Mouse (Mus musculus): ENCODE results near the gene Ghrh.

Gene Ghrh

GRCm38 (mm10) chr2:157349121-157349778, 1.9 kb upstream of the Ghrh start:
- in situ Hi-C loops (cut with MboI) = loop anchor here (10.0 kb wide), 1 partner anchor 116 kb away; no protein-coding TSS in a partner anchor

DNA sequence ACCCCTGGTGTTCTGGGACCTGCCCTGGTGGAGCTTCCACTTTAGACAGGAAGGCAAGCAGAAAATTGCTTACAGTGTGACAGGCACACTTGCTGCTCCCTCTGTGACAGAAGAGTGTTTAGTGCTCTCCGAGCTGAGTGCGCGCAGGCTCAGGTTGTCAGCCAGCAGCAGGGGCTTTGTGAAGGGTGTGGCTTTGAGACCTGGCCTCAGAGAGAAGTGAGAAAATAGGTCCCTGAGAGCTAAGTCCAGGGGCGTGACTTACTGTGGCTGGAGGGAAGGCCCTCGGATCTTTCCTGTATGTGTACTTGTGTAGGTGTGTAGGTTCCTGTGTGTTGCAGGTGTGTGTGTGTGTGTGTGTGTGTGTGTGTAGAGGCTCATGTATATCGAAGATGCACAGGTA, 4.0 kb downstream of the Ghrh start:
- in situ Hi-C loops (cut with MboI) = loop anchor here (10.0 kb wide), 1 partner anchor 121 kb away; no protein-coding TSS in a partner anchor

DNA sequence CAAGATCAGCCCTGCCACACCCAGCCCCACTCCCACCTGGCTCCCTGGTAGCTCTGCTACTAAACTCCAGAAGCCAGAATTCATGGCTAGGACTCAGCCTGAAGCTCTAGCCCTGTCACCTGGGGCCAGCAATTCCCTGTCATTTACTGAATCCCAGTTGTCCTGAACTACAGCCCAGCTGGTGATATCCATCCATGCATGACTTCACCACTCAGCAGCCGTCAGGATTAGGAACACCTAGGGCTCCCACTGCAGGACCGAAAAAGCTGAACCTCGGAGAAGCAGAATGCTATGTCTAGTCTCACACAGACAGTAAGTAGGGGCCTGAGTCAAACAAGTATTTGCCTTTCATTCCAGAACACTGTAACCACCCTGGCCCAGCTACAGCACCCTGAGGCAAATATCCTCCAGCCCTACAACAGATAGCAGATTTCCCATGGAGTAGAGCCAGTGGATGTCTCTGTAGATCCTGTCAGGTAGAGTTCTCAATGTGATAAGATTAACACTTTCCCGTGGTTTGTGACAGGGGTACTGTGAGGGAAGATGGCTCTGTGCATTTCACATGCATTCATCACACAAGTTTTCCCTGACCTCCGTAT, 4.9 kb downstream of the Ghrh start:
- in situ Hi-C loops (cut with MboI) = loop anchor here (10.0 kb wide), 1 partner anchor 122 kb away; no protein-coding TSS in a partner anchor

DNA sequence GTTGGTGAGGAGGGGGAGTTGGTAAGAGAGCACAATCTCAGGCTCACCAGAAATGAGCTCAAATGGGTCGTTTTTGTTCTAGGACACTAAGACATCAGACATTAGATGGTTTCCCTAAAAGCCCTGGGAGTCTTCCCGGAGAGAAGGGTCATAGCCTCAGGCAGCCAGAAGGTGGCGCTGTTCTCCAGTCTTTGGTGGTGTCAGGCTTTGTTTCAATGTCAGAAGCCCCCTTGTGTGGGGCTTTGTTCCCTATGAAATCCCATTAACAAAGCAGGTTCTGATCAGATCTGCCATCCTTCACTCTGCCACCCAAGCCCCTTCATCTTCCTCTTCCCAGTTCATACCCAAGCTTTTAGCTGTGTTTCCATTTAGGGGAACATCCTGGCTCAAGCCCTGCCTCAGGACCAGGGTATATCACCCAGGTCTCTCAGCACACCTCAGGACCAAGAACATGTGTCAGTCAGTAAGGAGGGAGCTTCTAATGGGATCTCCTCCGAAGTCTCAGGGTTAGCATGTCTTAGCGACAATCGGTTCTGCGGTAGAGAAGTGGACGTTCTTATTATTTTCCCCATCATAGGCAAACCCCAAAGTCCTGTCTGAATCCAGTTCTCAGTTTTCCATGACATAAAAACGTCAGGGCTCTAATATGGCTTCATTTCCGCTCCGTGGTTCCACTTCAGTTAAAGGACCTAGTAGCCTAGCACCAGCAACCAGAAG, 5.6 kb downstream of the Ghrh start:
- in situ Hi-C loops (cut with MboI) = loop anchor here (10.0 kb wide), 1 partner anchor 123 kb away; no protein-coding TSS in a partner anchor

GRCm38 (mm10) chr2:157340221-157340741, 7.0 kb downstream of the Ghrh start:
- in situ Hi-C loops (cut with MboI) = loop anchor here (10.0 kb wide), 1 partner anchor 125 kb away; no protein-coding TSS in a partner anchor

- in situ Hi-C loops (cut with MboI) = loop anchor here (5.0 kb wide), 1 partner anchor 233 kb away; the partner anchor contains the start of gene Blcap
Observed at GRCm38 (mm10) chr2:157339532-157339931, 7.8 kb downstream of the Ghrh start.

DNA sequence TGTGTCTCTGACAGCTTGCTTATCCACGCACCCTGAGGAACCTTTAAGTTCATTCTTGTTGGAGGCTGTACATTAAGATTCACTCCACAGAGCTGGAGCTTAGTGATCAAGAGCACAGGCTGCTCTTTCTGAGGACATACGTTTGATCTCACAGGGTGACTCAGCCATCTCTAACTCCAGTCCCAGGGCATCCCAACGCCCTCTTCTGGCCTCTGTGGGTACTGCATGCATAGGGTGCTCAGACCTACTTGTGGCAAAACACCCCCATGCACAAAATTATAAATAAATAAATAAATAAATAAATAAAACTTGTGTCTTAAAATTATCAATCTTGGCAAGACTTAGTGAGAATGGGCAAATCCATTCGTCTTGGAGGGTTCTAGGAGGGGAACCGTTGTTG, 8.6 kb downstream of the Ghrh start:
- in situ Hi-C loops (cut with MboI) = loop anchor here (5.0 kb wide), 1 partner anchor 234 kb away; the partner anchor contains the start of gene Blcap

DNA sequence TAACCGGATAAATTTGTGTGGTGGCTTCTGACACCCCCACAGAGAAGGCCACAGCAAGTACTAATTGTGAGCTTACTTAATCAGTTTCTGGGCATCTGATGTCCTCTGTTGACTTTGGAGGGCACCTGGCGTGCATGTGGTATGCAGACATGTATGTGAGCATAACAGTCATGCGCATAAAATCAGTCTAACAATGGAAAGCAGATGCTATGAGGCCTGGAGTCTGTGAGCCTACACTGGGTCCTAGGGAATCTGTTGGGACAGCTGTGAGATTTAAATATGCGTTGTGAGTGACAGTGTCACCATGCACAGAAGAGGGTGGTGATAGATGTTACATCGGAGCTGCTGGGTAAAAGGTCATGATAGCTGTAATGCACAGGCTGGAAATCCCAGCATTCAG, 15.2 kb downstream of the Ghrh start:
- in situ Hi-C loops (cut with MboI) = no loop called here

GRCm38 (mm10) chr2:157328570-157328969, 18.7 kb downstream of the Ghrh start:
- in situ Hi-C loops (cut with MboI) = no loop called here

DNA sequence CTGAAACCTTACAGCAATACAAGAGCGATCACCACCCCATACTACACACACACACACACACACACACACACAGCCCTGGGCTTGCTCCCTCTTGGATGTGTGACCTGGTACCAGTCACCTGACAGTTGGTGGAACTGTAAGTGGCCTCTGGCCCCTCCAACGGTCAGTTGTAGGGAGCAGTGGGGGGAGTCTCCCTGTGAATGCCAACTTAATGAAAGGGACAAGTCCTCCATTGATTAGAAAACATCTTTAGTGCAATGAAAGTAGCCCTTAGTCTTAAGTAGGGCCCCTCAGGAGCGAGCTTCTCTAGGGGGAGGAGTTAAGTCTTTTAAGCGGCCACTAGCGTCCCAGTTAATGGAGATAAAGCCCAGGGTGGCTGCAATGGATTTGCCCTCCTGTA, 19.2 kb downstream of the Ghrh start:
- in situ Hi-C loops (cut with MboI) = no loop called here

DNA sequence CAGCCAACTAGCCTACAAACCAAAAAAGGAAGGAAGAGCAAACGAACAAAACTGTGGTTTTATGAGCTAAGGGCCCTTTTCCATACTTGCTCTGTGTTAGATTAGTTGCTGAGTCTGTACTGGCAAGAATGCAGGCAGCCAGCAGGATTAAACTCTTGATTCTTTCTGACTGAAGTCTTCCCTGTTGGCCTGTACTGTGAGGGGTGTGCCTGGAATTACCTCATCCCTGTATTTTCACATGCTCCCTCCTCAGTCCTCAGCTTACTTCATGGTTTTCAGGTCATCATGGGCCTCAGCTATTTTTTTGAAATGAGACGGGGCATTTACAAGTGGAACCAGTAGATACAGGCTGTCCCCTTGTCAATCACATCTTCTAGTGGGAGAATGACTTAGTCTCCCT, 22.1 kb downstream of the Ghrh start:
- in situ Hi-C loops (cut with MboI) = no loop called here

DNA sequence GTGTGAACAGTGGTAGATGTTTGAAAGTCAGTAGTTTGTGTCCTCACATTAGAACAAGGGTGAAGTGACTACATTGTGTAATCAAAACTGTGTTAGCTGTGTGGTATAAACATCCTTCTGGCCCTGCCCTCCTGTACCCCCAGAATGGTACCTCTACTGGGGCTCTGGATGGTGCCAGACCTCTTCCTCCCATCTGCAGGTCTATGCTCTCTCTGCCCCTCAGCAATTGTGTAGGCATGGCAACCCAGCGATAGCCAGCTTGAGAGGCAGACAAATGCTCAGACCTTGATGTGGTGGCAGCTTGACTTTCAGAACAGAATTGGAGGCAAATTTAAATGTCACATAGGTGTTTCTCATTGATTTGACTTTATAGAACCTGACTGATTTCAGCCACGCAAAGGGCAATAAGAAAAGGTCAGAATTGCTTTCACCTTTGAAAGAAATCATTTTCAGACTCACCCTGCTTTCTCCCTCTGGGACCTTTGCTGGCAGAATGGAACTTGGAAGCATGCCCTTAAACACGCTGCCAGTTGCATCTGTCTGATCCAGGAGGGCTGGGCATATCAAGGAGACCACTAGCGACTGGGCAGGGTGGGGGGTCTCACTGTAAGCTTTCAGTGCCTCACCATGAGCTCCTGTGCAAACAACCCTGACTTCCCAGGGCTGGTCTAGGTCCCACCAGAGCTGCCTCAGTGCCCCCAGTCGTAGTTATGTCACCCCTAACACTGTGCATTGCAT, 25.1 kb downstream of the Ghrh start:
- in situ Hi-C loops (cut with MboI) = no loop called here

DNA sequence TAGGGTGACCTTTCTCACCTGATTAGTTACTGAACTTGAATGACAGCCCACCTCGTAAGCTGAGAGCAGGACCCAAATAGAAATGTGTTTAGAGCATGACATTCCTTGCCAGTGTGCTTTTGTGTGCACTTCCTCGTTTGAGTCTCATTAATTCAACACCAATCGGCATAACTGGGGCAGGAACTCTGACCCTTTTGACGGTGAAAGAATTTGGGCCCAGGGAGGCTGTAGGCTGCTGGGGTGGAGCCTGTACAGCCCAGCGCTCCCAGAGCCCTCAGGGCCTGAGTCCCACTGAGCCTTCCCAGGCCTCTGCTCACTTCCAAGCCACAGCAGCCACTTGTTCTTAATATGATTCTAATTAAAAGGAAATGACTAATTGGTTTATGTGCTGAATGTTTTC, 26.4 kb downstream of the Ghrh start:
- in situ Hi-C loops (cut with MboI) = no loop called here

DNA sequence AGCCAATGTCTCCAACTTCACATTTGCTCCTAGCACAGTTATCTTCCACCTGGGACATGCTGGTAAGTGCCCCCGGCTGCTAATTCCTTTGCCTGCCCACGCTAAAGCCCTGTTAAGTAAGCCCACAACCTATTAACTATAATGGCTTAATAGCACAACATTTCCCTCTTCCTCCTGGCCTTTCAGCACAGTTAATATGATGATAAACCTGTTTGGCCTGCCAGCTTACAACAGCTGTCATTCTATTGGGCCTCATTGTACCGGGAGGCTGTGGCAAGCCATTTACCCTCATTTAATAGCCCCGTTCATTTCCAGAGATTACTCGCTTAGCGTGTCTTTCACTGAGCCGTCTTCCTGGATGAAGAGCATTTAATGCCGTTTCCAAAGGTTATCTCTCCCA, 27.2 kb downstream of the Ghrh start:
- in situ Hi-C loops (cut with MboI) = no loop called here

DNA sequence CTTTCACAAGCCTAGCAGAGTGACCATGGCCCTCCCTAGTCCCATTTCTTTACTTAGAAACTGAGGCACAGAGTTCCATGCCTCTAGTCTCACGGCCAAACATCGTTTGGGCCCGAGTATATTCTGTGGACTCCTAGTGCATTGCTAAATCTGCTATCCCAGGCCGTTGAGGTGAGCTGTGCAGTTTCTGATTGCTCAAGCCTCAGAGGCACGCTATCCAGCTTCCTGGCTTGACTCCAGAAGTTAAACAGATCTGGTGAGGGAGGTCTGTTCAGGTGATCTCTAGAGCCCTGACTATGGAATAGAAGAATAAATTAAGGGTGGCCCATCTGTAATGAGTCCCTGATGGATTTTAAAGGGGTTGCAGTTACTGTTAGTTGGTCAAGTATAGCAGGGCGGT, 30.1 kb downstream of the Ghrh start:
- in situ Hi-C loops (cut with MboI) = no loop called here

DNA sequence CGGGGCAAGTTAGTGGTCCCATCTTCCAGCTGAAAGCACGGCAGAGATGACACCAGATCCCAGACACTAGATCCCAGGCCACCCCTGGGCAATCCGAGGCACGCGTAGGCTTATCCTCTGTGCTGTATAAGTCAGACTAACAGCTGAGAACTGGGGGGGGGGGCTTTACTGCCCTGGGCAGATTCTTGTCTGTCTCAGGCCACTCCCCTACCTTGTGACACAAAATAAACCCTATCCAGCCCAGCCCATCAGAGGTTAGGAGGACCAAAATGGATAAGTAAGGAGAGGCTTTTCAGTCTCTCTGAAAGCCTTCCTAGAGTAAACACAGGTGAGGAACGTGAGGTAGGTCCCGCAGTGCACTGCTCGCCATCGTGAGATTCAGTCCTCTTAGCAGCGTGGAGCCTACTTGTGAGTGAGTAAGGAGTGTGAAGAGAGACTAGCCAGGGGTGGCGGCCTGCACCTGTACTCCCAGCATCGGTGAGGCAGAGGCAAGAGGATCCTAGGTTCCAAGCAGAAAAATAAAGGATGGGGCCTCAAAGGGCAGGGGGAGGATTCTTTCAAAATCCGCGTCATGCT, 30.9 kb downstream of the Ghrh start:
- in situ Hi-C loops (cut with MboI) = no loop called here

- in situ Hi-C loops (cut with MboI) = no loop called here
Observed at GRCm38 (mm10) chr2:157315486-157315885, 31.8 kb downstream of the Ghrh start.

DNA sequence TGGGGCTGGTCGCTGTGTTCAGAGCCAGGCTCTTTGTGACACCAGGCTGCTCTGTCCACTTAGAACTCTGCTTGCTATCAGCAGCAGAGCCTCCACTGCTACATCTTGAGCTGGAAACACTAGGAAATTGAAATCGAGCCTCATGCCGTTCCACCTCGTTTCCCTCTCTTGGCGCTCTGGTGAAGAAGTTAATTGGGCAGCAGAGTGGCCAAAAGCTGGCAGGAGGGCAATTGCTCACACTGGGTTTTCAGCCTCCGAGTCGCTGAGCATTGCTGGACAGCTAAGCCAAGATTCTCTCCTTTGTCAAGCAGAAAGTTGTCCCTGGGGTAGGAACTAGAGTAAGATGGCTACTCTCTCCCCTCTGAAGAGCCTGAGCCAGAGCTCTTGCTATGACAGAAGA, 33.0 kb downstream of the Ghrh start:
- in situ Hi-C loops (cut with MboI) = no loop called here

DNA sequence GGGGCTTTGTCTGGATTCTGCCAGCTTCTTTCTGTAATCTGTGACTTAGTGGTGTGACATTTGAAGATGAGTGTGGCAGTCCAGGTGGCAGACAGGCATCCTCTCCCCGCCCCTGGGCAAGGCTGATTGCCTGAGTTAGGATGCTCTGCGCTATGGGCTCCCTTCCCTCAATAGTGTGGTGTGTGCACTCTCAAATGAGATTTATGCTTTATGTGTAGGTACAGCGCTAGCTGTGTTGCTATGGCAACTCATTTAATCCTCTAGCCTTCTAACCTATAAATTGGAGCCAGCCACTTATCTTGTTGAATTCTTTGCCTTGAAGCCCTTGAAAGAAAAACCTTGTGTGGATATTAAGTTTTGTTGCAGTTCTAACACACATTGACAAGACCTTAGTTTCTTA, 33.6 kb downstream of the Ghrh start:
- in situ Hi-C loops (cut with MboI) = no loop called here

- in situ Hi-C loops (cut with MboI) = no loop called here
Observed at GRCm38 (mm10) chr2:157310963-157311637, 36.2 kb downstream of the Ghrh start.

DNA sequence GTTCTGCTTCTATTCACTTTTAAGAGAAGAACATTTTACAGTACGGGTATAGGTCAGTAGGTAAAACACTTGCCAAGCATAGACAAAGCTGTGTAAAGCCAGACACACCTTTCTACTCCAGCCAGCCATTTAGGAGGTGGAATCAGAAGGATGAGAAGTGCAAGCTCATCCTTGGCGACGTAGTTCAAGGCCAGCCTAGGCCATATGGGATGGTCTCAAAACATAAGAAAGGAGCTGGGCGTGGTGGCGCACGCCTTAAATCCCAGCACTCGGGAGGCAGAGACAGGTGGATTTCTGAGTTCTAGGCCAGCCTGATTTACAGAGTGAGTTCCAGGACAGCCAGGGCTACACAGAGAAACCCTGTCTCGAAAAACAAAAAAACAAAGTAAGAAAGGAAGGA, 37.7 kb downstream of the Ghrh start:
- in situ Hi-C loops (cut with MboI) = no loop called here
